Mouse (Mus musculus) layer of hippocampus, adult 9-11 months (tissue): ENCODE data around the gene Klhdc10.
A peak's percentile ranks its signal among the peaks of the same experiment; 100 is the strongest.

Experiments used
- DNase-seq: peaks from one replicate; pipeline ENCODE4 v3.0.0; 2022

The Klhdc10 gene

DNA sequence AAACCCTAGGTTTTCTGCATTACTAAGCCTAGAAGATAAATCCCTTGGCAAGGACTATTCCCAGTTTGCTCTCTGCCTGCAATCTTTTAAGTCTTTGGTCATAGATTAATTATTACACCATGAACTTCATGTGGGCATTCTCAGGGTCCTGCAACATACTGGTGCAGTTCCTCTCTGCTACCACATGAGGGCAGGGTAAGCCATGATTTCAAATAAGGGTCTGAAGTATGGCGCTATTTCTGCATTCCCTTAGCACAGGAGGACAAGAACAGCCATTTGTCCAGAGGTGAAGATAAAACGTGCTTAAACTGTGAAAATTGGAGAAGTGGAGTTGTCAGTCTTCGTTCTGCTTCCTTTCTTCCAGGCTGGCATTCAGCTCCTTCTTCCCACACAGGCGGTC lies 1.8 kb downstream of the Klhdc10 start:
- peak; percentile 62 for DNase-seq

DNA sequence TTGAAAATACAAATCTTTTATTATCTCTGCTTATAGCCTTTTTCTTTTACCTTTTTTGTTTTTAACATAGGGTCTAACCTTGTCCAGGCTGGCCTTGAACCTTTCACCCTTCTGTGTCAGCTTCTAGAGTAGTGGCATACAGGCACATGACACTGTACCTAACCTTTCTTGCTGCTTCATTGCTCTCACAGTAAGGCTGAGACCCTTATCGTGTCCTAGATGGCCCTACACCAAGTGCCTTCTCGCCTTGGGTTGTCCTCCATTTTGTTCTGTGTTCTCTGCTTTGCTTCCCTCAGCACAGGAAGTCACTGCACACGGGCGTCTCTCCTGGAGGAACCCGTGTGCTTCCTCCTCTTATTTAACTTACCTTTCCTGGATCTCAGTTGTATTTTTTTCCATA lies 3.0 kb downstream of the Klhdc10 start:
- no peak for DNase-seq

DNA sequence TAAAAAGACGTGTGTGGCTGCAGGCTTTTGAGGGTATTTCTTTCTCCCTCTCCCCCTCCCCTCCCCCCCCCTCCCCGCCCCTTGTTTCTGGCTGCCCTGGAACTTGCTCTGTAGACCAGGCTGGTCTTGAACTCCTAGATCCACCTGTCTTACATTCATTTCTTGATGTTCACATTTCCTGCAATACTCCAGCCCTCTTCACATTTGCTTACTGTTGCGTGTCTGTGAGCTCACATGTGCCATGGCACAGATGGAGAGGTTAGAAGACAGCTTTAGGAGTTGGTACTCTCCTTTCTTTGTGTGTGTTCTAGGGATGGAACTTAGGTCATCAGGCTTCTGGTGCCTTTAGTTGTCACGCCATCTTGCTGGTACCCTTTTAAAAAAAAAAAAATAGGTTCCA lies 6.6 kb downstream of the Klhdc10 start:
- no peak for DNase-seq

DNA sequence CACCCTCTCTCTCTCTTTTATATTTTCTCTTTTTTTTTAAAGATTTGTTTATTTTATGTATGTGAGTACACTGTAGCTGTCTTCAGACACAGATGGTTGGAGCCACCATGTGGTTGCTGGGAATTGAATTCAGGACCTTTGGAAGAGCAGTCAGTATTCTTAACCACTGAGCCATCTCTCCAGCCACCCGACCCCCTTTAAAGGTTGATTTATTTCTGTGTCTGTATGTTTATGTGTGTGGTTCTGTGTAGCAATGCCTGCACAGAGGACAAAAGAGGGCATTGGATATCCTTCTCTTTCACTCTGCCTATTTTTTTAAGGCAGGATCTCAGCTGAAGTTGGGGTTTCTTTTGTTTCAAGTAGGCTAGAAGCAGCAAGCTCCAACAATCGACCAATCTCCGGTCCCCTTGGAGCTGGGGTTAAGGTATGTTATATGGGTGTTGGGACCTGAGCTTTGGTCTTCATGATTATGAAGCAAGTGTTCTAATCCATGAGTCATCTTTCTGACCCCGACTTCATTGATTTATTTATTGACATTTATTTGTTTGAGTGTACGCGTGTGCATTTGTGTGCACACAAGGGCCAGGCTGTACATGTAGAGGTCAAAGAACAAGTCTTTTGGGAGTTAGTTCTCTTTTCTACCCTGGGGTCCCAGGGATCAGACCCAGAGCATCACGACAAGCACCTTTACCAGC lies 7.9 kb downstream of the Klhdc10 start:
- no peak for DNase-seq

DNA sequence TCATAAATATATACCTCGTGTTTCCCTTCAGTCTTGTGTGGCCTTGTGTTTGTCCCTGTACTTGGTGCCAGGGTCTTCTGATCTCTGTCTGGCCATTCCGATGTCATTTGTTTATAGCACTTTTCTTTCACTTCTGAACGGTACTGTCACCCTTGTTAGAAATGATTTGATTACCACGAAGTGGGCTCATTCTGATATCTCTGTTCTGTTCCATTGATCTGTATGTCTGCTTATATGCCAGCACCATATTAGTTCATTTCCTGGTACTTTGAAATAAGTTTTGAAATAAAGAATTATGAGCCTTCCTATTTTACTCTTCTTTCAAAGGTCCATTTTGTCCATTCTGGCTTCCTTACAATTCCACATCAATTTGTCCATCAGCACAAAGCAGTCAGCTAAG lies 9.6 kb downstream of the Klhdc10 start:
- DNase-seq = no peak

DNA sequence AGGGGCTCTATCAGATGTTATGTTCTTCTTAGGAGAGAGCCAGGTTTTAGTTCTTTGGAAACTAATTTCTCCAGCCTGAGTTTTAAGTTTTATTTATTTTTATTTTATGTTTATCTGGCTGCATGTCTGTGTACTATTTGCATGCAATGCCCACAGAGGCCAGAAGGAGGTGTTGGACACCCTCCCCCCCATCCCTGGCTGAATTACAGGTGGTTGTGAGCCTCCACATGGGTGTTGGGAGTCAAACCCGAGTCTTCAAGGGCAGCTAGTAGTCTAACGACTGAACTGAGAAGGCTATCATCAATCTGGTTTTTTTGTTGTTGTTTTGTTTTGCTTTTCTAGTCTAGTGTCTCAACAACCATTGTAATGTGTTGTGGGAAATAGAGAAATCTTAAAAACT lies 14.5 kb downstream of the Klhdc10 start:
- no peak for DNase-seq

DNA sequence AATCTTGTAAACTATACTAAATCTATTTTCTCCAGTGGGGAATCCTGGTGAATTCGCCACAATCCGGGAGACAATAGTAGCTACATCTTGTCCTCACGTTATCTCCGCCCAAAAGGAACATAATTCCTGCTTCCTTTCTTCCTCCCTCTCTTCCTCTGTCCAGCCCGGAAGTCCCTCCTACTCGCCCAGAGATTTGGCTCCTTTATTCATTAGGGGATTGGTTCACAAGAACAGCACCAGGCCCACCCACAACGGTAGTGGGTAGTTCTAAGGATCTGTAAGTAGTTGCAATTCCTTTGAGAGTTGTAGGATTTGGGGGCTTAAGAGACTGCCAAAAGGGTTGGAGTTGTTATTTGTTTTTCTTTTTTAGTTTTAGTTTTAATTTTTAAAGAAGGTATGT lies 15.1 kb downstream of the Klhdc10 start:
- no peak for DNase-seq

DNA sequence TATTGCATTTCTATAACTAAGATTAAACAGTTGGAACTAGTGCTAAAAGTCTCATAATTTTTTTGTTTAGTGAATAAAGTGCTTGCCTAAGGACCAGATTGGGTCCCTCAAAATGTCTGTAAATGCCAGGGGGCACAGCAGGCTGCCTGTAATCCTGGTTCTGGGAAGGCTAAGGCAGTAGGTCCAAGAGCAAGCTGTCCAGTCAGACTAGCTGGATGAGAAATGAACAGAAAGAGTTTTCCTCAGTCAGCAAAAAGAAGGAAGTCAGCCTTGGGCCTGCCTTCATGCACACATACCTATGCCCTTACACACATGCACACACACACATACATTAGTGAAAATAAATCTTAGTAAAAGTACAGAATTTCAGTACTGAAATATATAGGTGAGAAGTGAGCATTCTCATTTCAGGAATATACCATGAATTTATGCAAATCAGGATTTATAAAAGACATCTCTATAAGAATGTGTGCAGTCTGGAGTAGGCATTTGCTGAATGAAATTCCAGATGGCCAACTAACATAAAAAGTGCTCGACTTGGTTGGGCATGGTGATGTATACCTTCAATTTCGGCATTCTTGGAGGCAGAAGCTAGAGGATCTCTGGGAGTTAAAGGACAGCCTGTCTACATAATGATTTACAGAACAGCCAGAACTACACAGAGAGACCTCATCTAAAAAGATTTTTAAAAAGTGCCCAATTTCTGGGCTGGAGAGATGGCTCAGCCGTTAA lies 31.0 kb downstream of the Klhdc10 start:
- DNase-seq = no peak

DNA sequence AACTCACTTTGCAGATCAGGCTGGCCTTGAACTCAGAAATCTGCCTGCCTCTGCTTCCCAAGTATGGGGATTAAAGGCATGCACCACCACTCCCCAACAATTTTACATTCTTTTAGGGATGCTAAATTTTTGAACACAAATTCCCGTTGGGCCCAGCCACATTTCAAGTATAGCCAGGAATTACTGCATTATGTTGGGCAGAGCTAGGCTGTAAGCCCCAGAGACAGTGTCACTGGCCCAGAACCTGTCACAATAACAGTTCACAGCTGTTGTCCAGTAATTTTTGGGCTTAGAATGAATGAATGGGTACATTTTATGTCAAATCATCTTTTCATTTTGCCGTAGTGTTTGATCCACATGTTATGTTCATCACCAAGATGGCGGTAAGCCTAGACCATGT lies 34.8 kb downstream of the Klhdc10 start:
- no peak for DNase-seq

DNA sequence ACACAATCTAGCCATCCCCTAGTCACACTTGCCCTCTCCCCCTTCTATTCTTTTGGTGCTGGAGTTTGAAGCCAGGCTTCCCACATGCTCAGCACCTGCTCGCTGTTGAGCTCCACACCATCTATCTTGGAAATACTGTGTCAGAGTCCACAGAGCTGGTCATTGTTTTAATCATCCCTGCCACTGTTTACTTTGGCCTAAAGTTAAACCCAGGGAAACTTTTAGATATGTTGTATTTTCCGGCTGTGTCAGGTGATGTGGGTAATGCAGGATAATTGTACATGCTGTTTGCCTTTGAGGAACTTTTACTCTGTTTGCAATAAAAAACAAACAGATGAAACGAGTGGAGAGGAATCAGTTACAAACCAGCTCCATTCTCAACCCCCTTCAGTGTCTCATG lies 35.4 kb downstream of the Klhdc10 start:
- no peak for DNase-seq

DNA sequence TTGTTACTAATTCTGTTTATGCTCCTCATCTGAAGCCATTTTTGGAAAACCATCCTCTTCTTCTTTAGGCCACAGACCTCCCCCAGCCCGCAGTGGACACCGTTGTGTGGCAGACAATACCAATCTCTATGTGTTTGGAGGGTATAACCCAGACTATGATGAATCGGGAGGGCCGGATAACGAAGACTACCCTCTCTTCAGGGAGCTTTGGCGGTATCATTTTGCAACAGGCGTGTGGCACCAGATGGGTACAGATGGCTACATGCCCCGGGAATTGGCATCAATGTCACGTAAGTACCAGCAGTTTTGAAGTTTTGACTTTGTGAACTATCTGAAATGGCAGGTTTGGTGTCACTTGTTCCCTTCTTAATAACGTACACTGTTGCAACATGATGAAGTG lies 37.9 kb downstream of the Klhdc10 start:
- DNase-seq = no peak

DNA sequence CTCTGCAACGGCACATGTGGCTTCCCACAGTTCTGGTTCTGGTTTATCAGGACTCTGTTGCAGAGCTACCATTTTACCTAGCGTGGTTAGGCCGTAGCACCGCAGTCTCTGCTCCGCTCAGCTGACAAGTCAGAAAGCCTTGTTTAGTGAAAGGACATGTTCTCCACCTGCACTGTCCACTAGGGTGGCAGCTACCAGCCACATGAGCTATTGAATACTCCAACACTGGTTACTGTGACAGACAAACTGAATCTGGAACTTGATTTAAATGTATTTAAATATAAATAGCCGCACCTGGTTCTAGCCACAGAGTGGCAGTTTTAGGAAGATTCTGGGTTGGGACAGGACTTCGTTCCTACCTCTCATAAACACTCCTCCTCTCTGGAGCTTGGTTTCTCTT lies 55.3 kb downstream of the Klhdc10 start:
- DNase-seq = no peak

DNA sequence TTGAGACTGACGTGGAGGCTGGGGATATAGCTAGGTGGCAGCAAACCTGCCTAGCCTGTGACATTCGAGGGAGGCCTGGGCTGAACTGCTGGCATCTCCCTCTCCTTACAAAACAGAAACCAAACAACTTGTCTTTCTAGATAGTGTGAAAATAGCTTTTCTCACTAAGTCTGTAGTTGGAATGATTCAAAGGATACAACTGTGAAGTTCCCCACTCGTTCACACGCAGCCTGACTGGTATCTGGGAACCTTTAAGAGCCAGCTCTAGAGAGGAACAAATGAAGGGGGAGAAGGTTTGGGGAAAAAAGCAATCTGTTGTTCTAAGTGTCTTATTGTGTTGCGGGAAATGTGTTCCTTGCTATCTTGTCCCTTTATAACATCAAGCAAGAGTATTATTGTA lies 57.0 kb downstream of the Klhdc10 start:
- DNase-seq = no peak

DNA sequence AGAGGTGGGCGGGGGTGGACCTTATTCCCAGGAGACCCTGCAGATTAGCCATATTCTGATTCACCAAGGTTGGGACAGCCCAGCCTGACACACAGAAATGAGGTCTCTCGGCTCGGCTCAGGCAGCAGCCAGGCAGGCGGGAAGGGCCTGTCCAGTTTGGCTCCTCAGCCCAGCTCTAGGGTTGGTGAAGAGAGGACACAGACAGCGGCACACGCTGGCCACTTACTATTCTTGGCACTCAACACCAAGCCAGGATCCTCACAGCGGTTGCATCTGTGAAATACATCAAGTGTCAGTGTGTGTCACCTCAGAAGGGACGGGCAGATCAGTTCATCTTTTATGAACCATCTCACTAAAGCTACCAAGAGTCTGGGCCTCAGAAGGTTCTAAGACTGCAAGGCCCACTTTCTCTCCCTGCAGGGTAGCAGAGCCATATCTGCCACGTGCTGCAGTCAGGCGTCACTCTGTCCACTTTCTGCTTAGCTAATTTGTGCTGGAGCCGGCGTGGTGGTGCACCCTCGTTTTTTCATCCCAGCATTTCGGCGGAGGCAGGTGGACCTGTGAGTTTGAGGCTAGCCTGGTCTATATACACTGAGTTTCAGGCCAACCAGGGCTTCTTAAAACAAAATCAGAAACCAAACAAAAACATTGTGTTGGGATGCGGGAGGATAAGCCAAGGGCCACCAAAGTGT lies 57.5 kb downstream of the Klhdc10 start:
- DNase-seq = no peak

DNA sequence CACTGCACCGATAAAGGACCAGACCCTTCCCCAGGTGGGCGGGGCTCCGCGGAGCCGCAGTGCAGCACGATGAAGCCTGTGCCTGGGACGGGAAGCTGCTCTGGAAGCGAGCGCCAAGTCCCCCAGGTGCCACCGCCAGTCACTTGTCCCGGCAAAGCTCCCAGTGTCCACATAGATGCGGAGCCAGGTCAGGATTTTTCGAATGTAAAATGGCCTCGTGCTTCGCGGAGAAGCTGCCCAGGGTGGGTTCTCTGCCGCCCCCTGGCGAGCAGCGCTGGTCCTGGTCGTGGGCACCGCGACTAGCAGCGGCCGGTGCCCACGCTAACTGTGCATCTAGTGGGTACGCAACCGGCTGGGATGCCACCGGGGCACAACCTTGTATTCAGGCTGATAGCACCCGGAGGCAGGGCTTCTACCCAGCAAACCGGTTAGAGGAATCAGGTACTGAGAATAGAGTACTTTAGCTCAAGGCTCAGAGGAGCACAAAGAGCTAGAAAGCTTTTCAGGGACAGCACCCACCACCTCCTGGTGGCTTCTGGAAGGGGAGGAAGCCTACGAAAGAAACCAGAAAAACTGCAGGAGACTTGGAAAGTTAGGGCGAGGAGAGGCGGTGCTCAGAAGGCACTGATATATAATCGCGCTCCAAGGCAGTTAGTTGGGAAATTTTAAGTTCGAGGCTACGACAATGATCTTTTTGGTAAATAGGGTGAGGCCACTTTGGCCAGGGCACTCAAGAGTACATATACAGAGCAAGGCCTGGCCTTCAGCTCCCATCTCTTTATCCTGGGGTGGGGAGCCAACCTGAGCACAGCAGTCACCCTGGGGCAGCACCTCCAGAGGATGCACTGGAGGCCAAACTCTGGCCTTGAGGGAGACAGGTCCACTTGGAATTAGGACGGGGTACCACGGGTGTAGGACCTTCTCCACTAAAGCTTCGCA lies 58.4 kb downstream of the Klhdc10 start:
- peak; percentile 62 for DNase-seq

DNA sequence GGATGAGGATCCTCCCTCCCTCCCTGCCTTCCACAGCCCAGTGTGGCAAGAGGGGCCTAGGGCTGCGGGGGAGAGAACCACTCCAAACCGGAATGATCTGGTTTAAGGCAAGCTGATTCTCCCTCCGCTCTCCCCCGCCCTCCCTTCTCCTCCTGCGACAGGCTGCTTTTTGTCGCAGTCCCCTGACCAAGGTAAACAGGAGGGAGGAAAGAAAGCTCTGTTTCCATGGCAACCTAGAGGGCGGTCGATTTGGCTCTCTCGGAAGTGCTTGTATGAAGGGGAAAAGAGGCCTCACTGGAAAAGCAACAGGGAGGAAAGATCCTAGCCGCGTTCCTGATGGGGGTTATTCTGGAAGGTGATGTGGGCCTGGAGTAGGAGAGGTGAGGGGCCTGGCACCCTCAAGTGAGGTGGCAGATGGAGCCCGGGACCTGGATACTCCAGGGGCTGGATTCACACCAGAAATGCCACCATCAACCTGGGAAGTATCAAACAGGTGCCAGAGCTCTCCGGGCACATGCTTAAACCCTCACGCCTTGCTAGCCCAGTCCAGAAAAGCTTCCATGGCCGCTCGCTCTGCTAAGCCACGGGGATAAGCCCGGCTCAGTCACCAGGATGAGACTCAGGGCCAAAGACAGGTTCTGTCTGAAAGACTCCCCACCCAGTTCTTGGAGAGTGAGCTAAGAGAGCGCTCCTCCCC lies 59.2 kb downstream of the Klhdc10 start:
- peak; percentile 92 for DNase-seq

DNA sequence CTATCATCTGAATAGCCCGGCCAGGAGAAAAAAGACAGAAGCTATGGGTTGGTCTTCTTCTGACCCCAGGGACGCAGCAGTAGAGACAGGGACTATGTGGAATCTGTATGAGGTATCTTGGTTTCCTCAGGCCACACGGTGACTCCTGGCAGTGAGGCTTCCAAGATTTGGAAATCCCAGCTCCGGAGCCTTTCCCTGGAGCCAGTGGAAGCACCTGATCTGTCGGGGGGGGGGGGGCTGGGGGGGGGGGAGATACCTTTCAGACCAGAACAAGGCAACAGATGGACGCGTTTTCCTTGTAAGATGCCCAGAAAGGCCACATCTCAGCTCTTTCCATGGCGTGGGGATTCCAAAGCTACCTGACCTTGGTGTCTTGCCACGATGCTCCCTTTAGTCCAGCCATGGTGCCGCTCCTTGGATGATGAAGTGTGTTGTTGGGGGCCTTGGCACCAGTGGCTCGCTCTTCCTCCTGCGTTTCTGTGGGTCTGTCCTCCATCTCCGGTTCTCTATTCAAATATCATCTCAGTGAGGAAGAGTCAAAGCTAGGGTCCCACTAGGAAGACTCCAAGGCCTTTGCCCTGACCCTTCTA lies 60.2 kb downstream of the Klhdc10 start:
- no peak for DNase-seq

DNA sequence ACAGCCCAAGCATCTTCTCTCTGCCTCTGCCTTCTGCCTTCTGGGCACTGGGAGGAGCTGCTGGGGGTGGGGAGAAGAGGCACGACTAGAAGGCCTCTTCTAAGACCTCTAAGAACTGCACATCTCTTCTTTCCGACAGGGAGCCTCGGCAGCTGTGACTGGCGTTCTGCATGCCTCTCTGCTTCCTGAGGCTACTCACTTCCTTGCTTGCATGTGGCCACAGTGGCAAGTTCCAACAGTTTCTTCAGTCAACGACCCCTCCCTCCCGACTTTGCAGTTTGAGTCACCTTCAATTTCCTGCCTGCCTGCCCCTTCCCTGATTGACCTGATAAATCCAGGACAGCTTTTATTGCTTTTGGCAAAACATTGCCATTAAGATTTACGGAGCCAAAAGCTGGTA lies 61.2 kb downstream of the Klhdc10 start:
- no peak for DNase-seq

DNA sequence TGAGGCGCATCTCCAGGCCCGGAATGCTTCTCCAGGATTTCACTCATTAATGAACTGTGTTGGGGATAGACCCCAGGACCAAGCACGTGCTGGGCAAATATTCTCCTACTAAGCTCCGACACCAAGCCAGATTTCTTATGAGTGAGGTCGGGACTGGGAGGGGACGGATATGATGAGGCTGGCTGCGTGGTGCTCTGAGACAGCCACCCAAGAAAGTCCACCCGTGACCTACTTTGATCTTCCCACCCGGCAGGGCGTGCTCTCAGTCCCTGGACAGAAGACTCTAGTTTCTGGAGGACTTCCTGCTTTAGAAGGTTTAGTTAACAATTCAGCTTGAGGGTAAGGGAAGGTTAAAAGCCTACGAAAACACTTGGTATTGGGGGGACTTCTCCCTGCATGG lies 63.9 kb downstream of the Klhdc10 start:
- no peak for DNase-seq

DNA sequence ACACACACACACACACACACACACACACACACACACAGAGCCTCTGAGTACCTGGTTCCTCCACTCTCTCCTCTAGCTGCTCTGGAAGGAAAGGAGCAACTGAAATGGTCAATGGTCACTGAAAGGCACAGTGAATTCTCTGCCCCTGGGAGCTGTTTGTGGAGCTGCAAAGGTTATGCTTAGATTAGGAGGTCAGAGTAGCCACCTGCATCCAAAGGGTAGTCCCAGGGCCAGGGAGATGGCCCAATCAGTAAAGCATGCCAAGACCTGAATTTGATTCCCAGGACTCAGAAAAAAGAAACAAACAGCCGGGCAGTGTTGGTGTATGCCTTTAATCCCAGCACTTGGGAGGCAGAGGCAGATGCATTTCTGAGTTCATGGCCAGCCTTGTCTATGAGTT lies 66.4 kb downstream of the Klhdc10 start:
- no peak for DNase-seq

DNA sequence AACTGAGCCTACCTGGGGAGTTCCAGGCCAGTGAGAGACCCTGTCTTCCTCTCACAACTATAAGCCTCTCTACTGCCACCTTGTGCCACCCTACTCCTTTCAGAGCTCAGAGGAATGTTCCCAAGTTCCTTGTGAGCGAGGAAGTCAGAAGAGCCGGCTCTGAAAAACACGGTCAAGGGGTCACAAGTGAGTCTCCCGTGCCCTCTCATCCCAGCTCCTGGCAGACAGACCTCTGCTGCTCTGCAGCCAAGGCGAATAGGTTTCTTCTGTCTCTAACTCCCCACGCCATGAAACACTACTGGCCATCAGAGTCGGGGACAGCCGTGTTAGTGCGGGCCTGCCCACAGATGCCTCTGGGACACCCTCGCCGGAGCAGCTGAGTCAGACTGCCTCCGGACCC lies 67.0 kb downstream of the Klhdc10 start:
- no peak for DNase-seq

DNA sequence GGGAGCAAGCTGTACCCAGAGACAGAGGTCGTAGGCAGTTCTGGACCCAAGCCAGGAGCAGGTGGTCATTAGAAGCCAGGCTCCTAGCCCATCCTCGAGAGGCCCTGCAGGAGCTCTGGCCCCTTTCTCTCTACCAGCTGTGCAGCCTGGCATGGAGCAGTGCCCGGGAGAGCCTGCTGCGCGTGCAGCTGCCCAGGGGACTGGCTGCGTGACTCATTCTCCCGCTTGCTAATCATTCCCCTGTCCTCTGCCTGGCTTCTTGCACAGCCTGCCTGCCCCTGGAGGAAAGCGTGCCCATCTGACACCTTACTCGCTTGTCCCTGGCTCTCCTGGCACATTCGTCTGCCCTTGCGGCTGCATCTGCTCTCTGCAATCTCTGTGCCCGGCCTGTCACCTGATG lies 67.7 kb downstream of the Klhdc10 start:
- DNase-seq = peak; percentile 55
